Mouse (Mus musculus) C2C12 (cell line): ENCODE measurements around the gene Ncan. TPM values are rescaled to one million over a fixed set of nuclear protein-coding genes. Genes with fewer than 3 reads are reported as not detected.

Experiments used
- H3K27me3 ChIP-seq: one replicate; pipeline ENCODE4 v1.6.1; 2011; ENCODE audit not compliant: control insufficient read depth, insufficient read depth, insufficient read length
- H3K36me3 ChIP-seq: one replicate; pipeline ENCODE4 v1.6.1; 2011; ENCODE audit not compliant: control insufficient read depth, insufficient read depth
- H3K4me3 ChIP-seq: one replicate; pipeline ENCODE4 v1.5.1; 2011; ENCODE audit warnings: mild to moderate bottlenecking, control low read depth; ENCODE audit not compliant: poor library complexity, insufficient read depth, severe bottlenecking
- H3K79me2 ChIP-seq: one replicate; pipeline ENCODE4 v1.6.1; 2011; ENCODE audit not compliant: control insufficient read depth, insufficient read depth
- H3K79me3 ChIP-seq: one replicate; pipeline ENCODE4 v1.6.1; 2011; ENCODE audit warnings: low read depth, control low read depth
- H3ac ChIP-seq: one replicate; pipeline ENCODE3; 2011; ENCODE audit warnings: low read depth; ENCODE audit not compliant: control insufficient read depth, insufficient read length
- CEBPB ChIP-seq: IDR thresholded peaks from one replicate; pipeline ENCODE4 v1.6.1; 2011; ENCODE audit warnings: low read depth, mild to moderate bottlenecking, control low read depth, moderate library complexity
- CTCF ChIP-seq: IDR thresholded peaks from one replicate; pipeline ENCODE4 v1.5.1; 2011; ENCODE audit not compliant: control insufficient read depth, insufficient read depth, insufficient read length
- FOSL1 ChIP-seq: IDR thresholded peaks from one replicate; pipeline ENCODE4 v1.8.0; 2011; ENCODE audit warnings: mild to moderate bottlenecking, low read length; ENCODE audit not compliant: poor library complexity, insufficient read depth, severe bottlenecking
- MAX ChIP-seq: IDR thresholded peaks from one replicate; pipeline ENCODE4 v1.6.1; 2011; ENCODE audit warnings: mild to moderate bottlenecking, control low read depth
- MYOD1 ChIP-seq: IDR thresholded peaks from one replicate; pipeline ENCODE4 v1.6.1; 2011; ENCODE audit warnings: low read depth; ENCODE audit not compliant: control insufficient read depth, insufficient read length
- MYOG ChIP-seq: IDR thresholded peaks from one replicate; pipeline ENCODE4 v1.6.1; 2011; ENCODE audit not compliant: control insufficient read depth, insufficient read length; ENCODE audit errors: extremely low read depth
- USF1 ChIP-seq: IDR thresholded peaks from one replicate; pipeline ENCODE4 v1.6.1; 2011; ENCODE audit warnings: low read depth, mild to moderate bottlenecking, control low read depth, moderate library complexity
- polyA plus RNA-seq: library from polyadenylated mRNA; unstranded; fragments of >200 nt; fragmentation: generic; extraction: Trizol; gene quantifications from one replicate; pipeline ENCODE4 v1.2.1, GENCODE M21; 2012; ENCODE audit warnings: missing spikeins

The Ncan gene
- polyA plus RNA-seq, 1 experiment, result not detected

- H3K4me3 ChIP-seq, result peak within 1 kb of the TSS; percentile 11
- H3ac ChIP-seq, result no peak within 1 kb of the TSS
- H3K79me2 ChIP-seq, result no peaks in the 10 kb centered on the region
- no peaks in the 10 kb centered on the region for H3K36me3 ChIP-seq
- H3K79me3 ChIP-seq, result no peaks in the 10 kb centered on the region
- TF ChIP-seq CTCF, result no peak
- no peak for TF ChIP-seq MYOD1
- TF ChIP-seq FOSL1, result no peak
- TF ChIP-seq CEBPB, result no peak
- TF ChIP-seq MAX, result no peak
- TF ChIP-seq MYOG, result no peak
- no peak for TF ChIP-seq USF1
- peaks cover 35% of the 10 kb centered on the region for H3K27me3 ChIP-seq
These were observed 37.4 kb downstream of the Ncan start, which contains the start of gene Hapln4 for GRCm38 (mm10) chr8:70083285-70083684. Hapln4 (plus strand) TSS chr8:70083457.

GRCm38 (mm10) chr8:70081976-70082375 lies 38.7 kb downstream of the Ncan start:
- H3K79me3 ChIP-seq, result no peaks in the 10 kb centered on the region
- H3K27me3 ChIP-seq, result peaks cover 26% of the 10 kb centered on the region
- H3K36me3 ChIP-seq, result no peaks in the 10 kb centered on the region
- TF ChIP-seq USF1, result no peak
- no peak for TF ChIP-seq MYOG
- no peak for TF ChIP-seq FOSL1
- no peak for TF ChIP-seq MYOD1
- TF ChIP-seq CTCF, result no peak
- no peak for TF ChIP-seq CEBPB
- no peak for TF ChIP-seq MAX
- H3K79me2 ChIP-seq, result no peaks in the 10 kb centered on the region
- H3K4me3 ChIP-seq, result no peak overlapping the region
- no peak overlapping the region for H3ac ChIP-seq

GRCm38 (mm10) chr8:70073682-70074081 lies 47.0 kb downstream of the Ncan start:
- peaks cover 20% of the 10 kb centered on the region for H3K36me3 ChIP-seq
- no peaks in the 10 kb centered on the region for H3K79me2 ChIP-seq
- H3K27me3 ChIP-seq, result no peaks in the 10 kb centered on the region
- no peak overlapping the region for H3ac ChIP-seq
- H3K79me3 ChIP-seq, result no peaks in the 10 kb centered on the region
- TF ChIP-seq CEBPB (no peak), FOSL1 (no peak), MYOG (no peak), MYOD1 (no peak), CTCF (no peak), MAX (no peak), USF1 (no peak)
- no peak overlapping the region for H3K4me3 ChIP-seq

GRCm38 (mm10) chr8:70073120-70073519 lies 47.6 kb downstream of the Ncan start:
- Histone ChIP-seq H3K79me2 (no peaks in the 10 kb centered on the region), H3ac (no peak overlapping the region), H3K36me3 (peaks cover 20% of the 10 kb centered on the region), H3K4me3 (no peak overlapping the region), H3K79me3 (no peaks in the 10 kb centered on the region), H3K27me3 (no peaks in the 10 kb centered on the region)
- no peak for TF ChIP-seq CEBPB
- TF ChIP-seq USF1, result no peak
- no peak for TF ChIP-seq MYOD1
- no peak for TF ChIP-seq MAX
- TF ChIP-seq MYOG, result no peak
- no peak for TF ChIP-seq CTCF
- TF ChIP-seq FOSL1, result no peak

GRCm38 (mm10) chr8:70072441-70073069 lies 48.1 kb downstream of the Ncan start, which contains the start of gene Tm6sf2:
Tm6sf2 (plus strand) TSS chr8:70072924.
- H3K36me3 ChIP-seq, result peaks cover 20% of the 10 kb centered on the region
- TF ChIP-seq CTCF (no peak), MYOG (no peak), CEBPB (no peak), MYOD1 (no peak), MAX (no peak), FOSL1 (no peak), USF1 (no peak)

More at GRCm38 (mm10) chr8:70072441-70073069, 48.1 kb downstream of the Ncan start, which contains the start of gene Tm6sf2:
- Histone ChIP-seq H3K4me3 (no peak within 1 kb of the TSS), H3ac (no peak within 1 kb of the TSS), H3K27me3 (no peaks in the 10 kb centered on the region), H3K79me2 (no peaks in the 10 kb centered on the region), H3K79me3 (no peaks in the 10 kb centered on the region)
